In the genomic region with DNA sequence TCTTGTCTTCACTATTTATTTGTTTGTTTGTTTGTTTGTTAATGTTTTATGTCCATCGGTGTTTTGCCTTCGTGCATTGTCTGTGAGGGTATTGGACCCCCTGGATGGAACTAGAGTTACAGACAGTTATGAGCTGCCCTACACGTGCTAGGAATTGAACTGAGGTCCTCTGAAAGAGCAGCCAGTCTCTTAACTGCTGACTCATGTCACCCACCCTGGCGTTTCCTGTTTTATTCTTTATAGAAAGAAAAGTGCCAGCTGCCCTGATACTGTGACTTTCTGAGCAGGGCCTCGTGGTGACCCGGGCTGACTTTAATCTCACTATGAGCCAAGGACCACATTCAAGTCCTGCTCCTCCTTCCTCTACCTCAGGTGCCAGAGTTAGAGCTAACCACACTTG, we compare ENCODE assay signal across 24 mouse cellular contexts. TPM values are rescaled to one million over a fixed set of nuclear protein-coding genes. Genes with fewer than 3 reads are reported as not detected.
DNase-seq lines count a peak whose midpoint lies in the region; ATAC-seq and TF ChIP-seq lines count a peak whose summit lies in the region.
"Had no signal": no experiment of that assay in that cellular context is flagged by ENCODE, and none has a peak within 500 bp of the region (broad histone marks: within the 10 kb centered on the region; RNA-seq: fewer than 3 reads in every experiment).

No protein-coding gene starts in this region.

- no peaks in the 10 kb centered on the region for H3K27me3 ChIP-seq in G1E (ENCODE audit: insufficient read depth, low read length)
- H3K27me3 ChIP-seq in midbrain, embryonic 14.5 days (ENCODE audit: control insufficient read depth, insufficient read depth, low read length), result no peaks in the 10 kb centered on the region
- H3K27me3 ChIP-seq: CH12.LX; heart, embryonic 13.5 days; hindbrain, embryonic 12.5 days had no signal

- TF ChIP-seq POLR2A in bone marrow macrophage, adult 2 months (IDR thresholded peaks at IDR 0.05; ENCODE audit: borderline replicate concordance, low read depth, low read length), result no peak

- TF ChIP-seq CTCF in G1E (IDR thresholded peaks at IDR 0.05; ENCODE audit: low read depth, low read length), result no peak
- TF ChIP-seq CTCF in bone marrow macrophage, adult 2 months (IDR thresholded peaks at IDR 0.05; ENCODE audit: low read depth, low read length), result no peak

- H3K4me2 ChIP-seq in midbrain, embryonic 14.5 days (ENCODE audit: low read length), result no peak overlapping the region
- H3K4me2 ChIP-seq: heart, embryonic 13.5 days; hindbrain, embryonic 12.5 days had no signal

- ATAC-seq in G1E (ENCODE audit: extremely low read depth, insufficient number of reproducible peaks, low FRiP score, poor library complexity, severe bottlenecking), result peak; percentile 64
- ATAC-seq in megakaryocyte progenitor cell, adult 5-6 weeks (replicated peaks; ENCODE audit: poor library complexity), result peak; percentile 42
- ATAC-seq in midbrain, embryonic 14.5 days (ENCODE audit: low FRiP score, low TSS enrichment), result no peak
- ATAC-seq: forebrain, embryonic 14.5 days; hindbrain, embryonic 16.5 days had no signal

- H3K4me1 ChIP-seq in G1E (ENCODE audit: insufficient read depth, low read depth, low read length), result peaks cover 26% of the 10 kb centered on the region
- peaks cover 25% of the 10 kb centered on the region for H3K4me1 ChIP-seq in bone marrow macrophage, adult 2 months (ENCODE audit: control insufficient read depth, insufficient read depth, low read length)
- H3K4me1 ChIP-seq in midbrain, embryonic 14.5 days (ENCODE audit: control insufficient read depth, insufficient read depth, low read length), result no peaks in the 10 kb centered on the region
- H3K4me1 ChIP-seq: embryonic facial prominence, embryonic 10.5 days; hindbrain, embryonic 12.5 days had no signal

- no peak overlapping the region for H3K4me3 ChIP-seq in G1E (ENCODE audit: low read depth, low read length)
- no peak overlapping the region for H3K4me3 ChIP-seq in bone marrow macrophage, adult 2 months (ENCODE audit: insufficient read depth, low read length)
- no peak overlapping the region for H3K4me3 ChIP-seq in midbrain, embryonic 14.5 days (replicated peaks; ENCODE audit: low read depth, low read length)
- H3K4me3 ChIP-seq: embryonic facial prominence, embryonic 10.5 days; gastrocnemius, adult 2 months; heart, embryonic 13.5 days; hindbrain, embryonic 12.5 days had no signal

- H3K9ac ChIP-seq in midbrain, embryonic 14.5 days (replicated peaks; ENCODE audit: low read length), result no peak overlapping the region
- H3K9ac ChIP-seq: heart, embryonic 13.5 days; hindbrain, embryonic 12.5 days had no signal

- WGBS in midbrain, embryonic 14.5 days, result 90% methylated on average over 6 of the region's 6 CpGs

- DNase-seq in G1E (ENCODE audit: low spot score), result no peak
- DNase-seq in induced T-regulatory cell, adult 2 months (ENCODE audit: low read depth), result peak; percentile 35
- no peak for DNase-seq in midbrain, embryonic 14.5 days
- no peak for DNase-seq in thymus, postnatal 10 days (ENCODE audit: low spot score in 2 of 2)
- DNase-seq in spleen, postnatal 36 days (ENCODE audit: low spot score in 2 of 2), result no peak
- DNase-seq: adrenal gland, postnatal 10 days; cerebellum, adult 18-20 months; cerebellum, adult 9-11 months; cerebellum, postnatal 36 days; gastrocnemius, adult 2 months; gastrocnemius, postnatal 25 days; heart, adult 11 months; heart, postnatal 36 days had no signal

- peak overlapping the region; percentile 29 for H3K27ac ChIP-seq in bone marrow macrophage, adult 2 months (ENCODE audit: insufficient read depth, low read depth, low read length)
- no peak overlapping the region for H3K27ac ChIP-seq in midbrain, embryonic 14.5 days (replicated peaks; ENCODE audit: low read depth, low read length)
- H3K27ac ChIP-seq: embryonic facial prominence, embryonic 10.5 days; gastrocnemius, adult 2 months; heart, embryonic 13.5 days; hindbrain, embryonic 12.5 days had no signal

- H3K36me3 ChIP-seq in G1E (replicated peaks), result peaks cover 91% of the 10 kb centered on the region
- peaks cover 85% of the 10 kb centered on the region for H3K36me3 ChIP-seq in midbrain, embryonic 14.5 days (ENCODE audit: control insufficient read depth, insufficient read depth, low read length)

- no peaks in the 10 kb centered on the region for H3K9me3 ChIP-seq in G1E (replicated peaks)
- H3K9me3 ChIP-seq in midbrain, embryonic 14.5 days (ENCODE audit: control insufficient read depth, low read length), result no peaks in the 10 kb centered on the region
- H3K9me3 ChIP-seq: embryonic facial prominence, embryonic 10.5 days; heart, embryonic 13.5 days; hindbrain, embryonic 12.5 days had no signal

RNA-seq across cellular contexts. Expression of a gene that starts 6.3 kb away (rescaled TPM):
- total RNA-seq in G1E (2014; fragmentation: Nextera tagmentation) (not detected in 2 replicates), G1E (2017) (not detected in 2 replicates)
- polyA plus RNA-seq in G1E (2012), result not detected in 2 replicates
- not detected in 2 replicates for polyA plus RNA-seq in bone marrow macrophage, adult 2 months (2012; ENCODE audit: insufficient read depth, insufficient read length, missing spikeins)
- total RNA-seq in megakaryocyte progenitor cell, adult 5-6 weeks (2015), result not detected in 2 replicates
- not detected in 2 replicates for total RNA-seq in megakaryocyte progenitor cell, adult 5-6 weeks (2017)
- not detected in 2 replicates for polyA plus RNA-seq in midbrain, embryonic 14.5 days (2014; fragmentation: Nextera tagmentation; extraction: Ambion mirVana)
- total RNA-seq: adrenal gland, postnatal 10 days; CH12.LX; gastrocnemius, adult 2 months; gastrocnemius, postnatal 25 days; heart, postnatal 36 days had no signal
- polyA plus RNA-seq: embryonic facial prominence, embryonic 14.5 days; forebrain, embryonic 14.5 days; heart, embryonic 13.5 days; heart, postnatal 0 days; hindbrain, embryonic 12.5 days; hindbrain, embryonic 16.5 days; intestine, embryonic 14.5 days had no signal

RNA-seq across cellular contexts. Expression of a gene that starts 17.2 kb away (rescaled TPM):
- total RNA-seq in G1E (2014; fragmentation: Nextera tagmentation) (93.6 and 103 TPM in 2 replicates), G1E (2017) (57.2 and 69.2 TPM in 2 replicates)
- polyA plus RNA-seq in G1E (2012), result 368 and 426 TPM in 2 replicates
- 973 and 1,035 TPM in 2 replicates for polyA plus RNA-seq in bone marrow macrophage, adult 2 months (2012; ENCODE audit: insufficient read depth, insufficient read length, missing spikeins)
- total RNA-seq in megakaryocyte progenitor cell, adult 5-6 weeks (2015), result 123 and 166 TPM in 2 replicates
- 94.4 and 117 TPM in 2 replicates for total RNA-seq in megakaryocyte progenitor cell, adult 5-6 weeks (2017)
- 20.2 and 36.2 TPM in 2 replicates for polyA plus RNA-seq in midbrain, embryonic 14.5 days (2014; fragmentation: Nextera tagmentation; extraction: Ambion mirVana)

RNA-seq across cellular contexts. Expression of a gene that starts 27.7 kb away (rescaled TPM):
- 3.1 and 4.5 TPM in 2 replicates for total RNA-seq in G1E (2014; fragmentation: Nextera tagmentation)
- total RNA-seq in G1E (2017), result 33.3 and 38.6 TPM in 2 replicates
- 25.8 and 26.4 TPM in 2 replicates for polyA plus RNA-seq in G1E (2012)
- 9.6 and 12.3 TPM in 2 replicates for polyA plus RNA-seq in bone marrow macrophage, adult 2 months (2012; ENCODE audit: insufficient read depth, insufficient read length, missing spikeins)
- 3.4 and 3.8 TPM in 2 replicates for total RNA-seq in megakaryocyte progenitor cell, adult 5-6 weeks (2015)
- 3.2 and 5.6 TPM in 2 replicates for total RNA-seq in megakaryocyte progenitor cell, adult 5-6 weeks (2017)
- 47.1 and 60.9 TPM in 2 replicates for polyA plus RNA-seq in midbrain, embryonic 14.5 days (2014; fragmentation: Nextera tagmentation; extraction: Ambion mirVana)

RNA-seq across cellular contexts. Expression of a gene that starts 39.1 kb away (rescaled TPM):
- total RNA-seq in G1E (2014; fragmentation: Nextera tagmentation), result 40.3 and 45.8 TPM in 2 replicates
- 52.7 and 58.4 TPM in 2 replicates for total RNA-seq in G1E (2017)
- 134 and 143 TPM in 2 replicates for polyA plus RNA-seq in G1E (2012)
- polyA plus RNA-seq in bone marrow macrophage, adult 2 months (2012; ENCODE audit: insufficient read depth, insufficient read length, missing spikeins), result 35.2 and 35.3 TPM in 2 replicates
- total RNA-seq in megakaryocyte progenitor cell, adult 5-6 weeks (2015), result 26.1 and 27.2 TPM in 2 replicates
- 55.6 and 67.3 TPM in 2 replicates for total RNA-seq in megakaryocyte progenitor cell, adult 5-6 weeks (2017)
- 22.4 and 27.9 TPM in 2 replicates for polyA plus RNA-seq in midbrain, embryonic 14.5 days (2014; fragmentation: Nextera tagmentation; extraction: Ambion mirVana)

RNA-seq across cellular contexts. Expression of a gene that starts 45.0 kb away (rescaled TPM):
- total RNA-seq in G1E (2014; fragmentation: Nextera tagmentation) (not detected in 2 replicates), G1E (2017) (not detected in 2 replicates)
- polyA plus RNA-seq in G1E (2012), result not detected in 2 replicates
- not detected in 2 replicates for polyA plus RNA-seq in bone marrow macrophage, adult 2 months (2012; ENCODE audit: insufficient read depth, insufficient read length, missing spikeins)
- total RNA-seq in megakaryocyte progenitor cell, adult 5-6 weeks (2015), result 0.30 TPM in 1 of 2 replicates, not detected in the other
- not detected in 2 replicates for total RNA-seq in megakaryocyte progenitor cell, adult 5-6 weeks (2017)
- not detected in 2 replicates for polyA plus RNA-seq in midbrain, embryonic 14.5 days (2014; fragmentation: Nextera tagmentation; extraction: Ambion mirVana)
- polyA plus RNA-seq: forebrain, embryonic 14.5 days; hindbrain, embryonic 12.5 days; hindbrain, embryonic 16.5 days had no signal
